Mouse (Mus musculus) layer of hippocampus, adult 11-12 months (tissue): Measurements from ENCODE around the gene Csad.
A peak's percentile ranks its signal among the peaks of the same experiment; 100 is the strongest.
"Not testable (repeated sequence)": the region's sequence is repeated elsewhere in the genome, so short reads cannot be mapped to it uniquely, and the experiment has no call there.

Experiments
- DNase-seq: peaks from one replicate; pipeline ENCODE4 v3.0.0; 2022; ENCODE audit warnings: low spot score

The Csad gene

GRCm38 (mm10) chr15:102235371-102236027 lies 31.0 kb upstream of the Csad start:
- DNase-seq = no peak

- DNase-seq = no peak
Measured at GRCm38 (mm10) chr15:102233896-102234295, 29.4 kb upstream of the Csad start.

- DNase-seq = no peak
Measured at GRCm38 (mm10) chr15:102232764-102233163, 28.2 kb upstream of the Csad start.

- no peak for DNase-seq
Measured at GRCm38 (mm10) chr15:102231748-102232147, 27.2 kb upstream of the Csad start, which contains the start of gene Itgb7. TSS of gene Itgb7 (minus strand) at chr15:102231944.

- DNase-seq = no peak
Measured at GRCm38 (mm10) chr15:102230408-102231321, 26.1 kb upstream of the Csad start.

GRCm38 (mm10) chr15:102225619-102226018 lies 21.1 kb upstream of the Csad start:
- not testable (repeated sequence) for DNase-seq

- DNase-seq = no peak
Measured at GRCm38 (mm10) chr15:102224992-102225617, 20.6 kb upstream of the Csad start.

GRCm38 (mm10) chr15:102224186-102224991 lies 19.9 kb upstream of the Csad start:
- DNase-seq = peak; percentile 84

- DNase-seq = no peak
Measured at GRCm38 (mm10) chr15:102222386-102222785, 17.9 kb upstream of the Csad start.

- DNase-seq = no peak
Measured at GRCm38 (mm10) chr15:102217325-102217724, 12.8 kb upstream of the Csad start.

- no peak for DNase-seq
Measured at GRCm38 (mm10) chr15:102216459-102217228, 12.1 kb upstream of the Csad start.

GRCm38 (mm10) chr15:102215624-102216023 lies 11.1 kb upstream of the Csad start:
- no peak for DNase-seq

GRCm38 (mm10) chr15:102214132-102214531 lies 9.6 kb upstream of the Csad start:
- no peak for DNase-seq

- no peak for DNase-seq
Measured at GRCm38 (mm10) chr15:102211895-102212294, 7.4 kb upstream of the Csad start.

GRCm38 (mm10) chr15:102210816-102211215 lies 6.3 kb upstream of the Csad start:
- DNase-seq = no peak

- DNase-seq = no peak
Measured at GRCm38 (mm10) chr15:102209114-102209513, 4.6 kb upstream of the Csad start.

GRCm38 (mm10) chr15:102208092-102208561 lies 3.6 kb upstream of the Csad start:
- DNase-seq = no peak

GRCm38 (mm10) chr15:102207351-102207750 lies 2.8 kb upstream of the Csad start:
- DNase-seq = no peak

GRCm38 (mm10) chr15:102205779-102206178 lies 1.3 kb upstream of the Csad start:
- DNase-seq = peak; percentile 62

GRCm38 (mm10) chr15:102203835-102204381 lies 616 bp downstream of the Csad start:
- DNase-seq = peak; percentile 64
